Mouse (Mus musculus): ENCODE measurements at regions not wholly inside any gene's neighbourhood (a gene's known extent, or its start where the extent isn't known, plus 50 kb on each side); places are given as distances from the start of the nearest gene placed in this dataset.

- TF ChIP-seq POLR2AphosphoS2 (IDR thresholded peaks at IDR 0.05; ENCODE audit: insufficient read length, low read depth) (no peak), POLR2A (IDR thresholded peaks at IDR 0.05; ENCODE audit: insufficient read length, low read depth) (no peak), SRF (IDR thresholded peaks at IDR 0.05; ENCODE audit: control insufficient read depth, insufficient read length, low read depth) (no peak), MYOG (IDR thresholded peaks at IDR 0.05; ENCODE audit: control insufficient read depth in 1 of 3, insufficient read depth in 1 of 3, insufficient read length in 2 of 3, low read depth in 2 of 3) (no peak), MYOD1 (IDR thresholded peaks at IDR 0.05; ENCODE audit: control insufficient read depth in 1 of 3, insufficient read length in 2 of 3, low read depth in 2 of 3) (no peak), CEBPB (IDR thresholded peaks at IDR 0.05; ENCODE audit: insufficient read depth, poor library complexity, severe bottlenecking) (no peak), USF1 (IDR thresholded peaks at IDR 0.05; ENCODE audit: low read depth) (no peak), TCF3 (IDR thresholded peaks at IDR 0.05; ENCODE audit: insufficient read length, low read depth) (no peak)
Observed at GRCm38 (mm10) chr17:62546286-62546685, 334.8 kb downstream of the Efna5 start.

Measured in myocyte (in vitro differentiated cells).